Mouse (Mus musculus): ENCODE measurements at regions not wholly inside any gene's neighbourhood (a gene's known extent, or its start where the extent isn't known, plus 50 kb on each side); places are given as distances from the start of the nearest gene placed in this dataset.
A peak's percentile ranks its signal among the peaks of the same experiment; 100 is the strongest.

- Histone ChIP-seq H3K4me3 (no peak overlapping the region), H3K9ac (no peak overlapping the region), H3K9me3 (no peaks in the 10 kb centered on the region), H3K36me3 (no peaks in the 10 kb centered on the region), H3K4me2 (no peak overlapping the region), H3K4me1 (replicated peaks) (no peaks in the 10 kb centered on the region), H3K27ac (no peak overlapping the region), H3K27me3 (no peaks in the 10 kb centered on the region)
- ATAC-seq (ENCODE audit: low FRiP score): no peak
- 94% methylated on average over 3 of the region's 3 CpGs for WGBS
Measured at GRCm38 (mm10) chr13:111136392-111136791, 118.4 kb upstream of the Actbl2 start.

GRCm38 (mm10) chr13:111142757-111143420, 111.9 kb upstream of the Actbl2 start:
- Histone ChIP-seq H3K27me3 (no peaks in the 10 kb centered on the region), H3K4me1 (replicated peaks) (no peaks in the 10 kb centered on the region), H3K36me3 (no peaks in the 10 kb centered on the region), H3K27ac (peak overlapping the region; percentile 50; the same call in 1 of the 2 replicates), H3K4me2 (no peak overlapping the region), H3K4me3 (no peak overlapping the region), H3K9me3 (no peaks in the 10 kb centered on the region), H3K9ac (no peak overlapping the region)
- 61% methylated on average over 7 of the region's 7 CpGs for WGBS
- no peak; the same call in 1 of the 2 replicates for ATAC-seq (ENCODE audit: low FRiP score)

GRCm38 (mm10) chr13:111144721-111145120, 110.1 kb upstream of the Actbl2 start:
- Histone ChIP-seq H3K36me3 (no peaks in the 10 kb centered on the region), H3K9me3 (no peaks in the 10 kb centered on the region), H3K4me2 (no peak overlapping the region), H3K9ac (no peak overlapping the region), H3K27ac (no peak overlapping the region), H3K4me1 (replicated peaks) (no peaks in the 10 kb centered on the region), H3K27me3 (no peaks in the 10 kb centered on the region), H3K4me3 (no peak overlapping the region)
- 86% methylated on average over 3 of the region's 3 CpGs for WGBS
- ATAC-seq (ENCODE audit: low FRiP score): no peak

GRCm38 (mm10) chr13:111157921-111158638, 96.7 kb upstream of the Actbl2 start:
- no peak for ATAC-seq (ENCODE audit: low FRiP score)
- Histone ChIP-seq H3K4me1 (replicated peaks) (no peaks in the 10 kb centered on the region), H3K4me2 (no peak overlapping the region), H3K27me3 (no peaks in the 10 kb centered on the region), H3K9ac (no peak overlapping the region), H3K4me3 (no peak overlapping the region), H3K9me3 (no peaks in the 10 kb centered on the region), H3K36me3 (no peaks in the 10 kb centered on the region), H3K27ac (no peak overlapping the region)
- WGBS: 77% methylated on average over 14 of the region's 14 CpGs

GRCm38 (mm10) chr13:111159498-111159897, 95.3 kb upstream of the Actbl2 start:
- no peak for ATAC-seq (ENCODE audit: low FRiP score)
- Histone ChIP-seq H3K27me3 (no peaks in the 10 kb centered on the region), H3K36me3 (no peaks in the 10 kb centered on the region), H3K9me3 (no peaks in the 10 kb centered on the region), H3K27ac (no peak overlapping the region), H3K4me1 (replicated peaks) (no peaks in the 10 kb centered on the region), H3K4me3 (no peak overlapping the region), H3K9ac (no peak overlapping the region), H3K4me2 (no peak overlapping the region)

GRCm38 (mm10) chr13:111165538-111165937, 89.3 kb upstream of the Actbl2 start:
- no peaks in the 10 kb centered on the region for H3K27me3 ChIP-seq
- H3K9me3 ChIP-seq: no peaks in the 10 kb centered on the region
- 92% methylated on average over 2 of the region's 2 CpGs for WGBS

GRCm38 (mm10) chr13:111170269-111171165, 84.3 kb upstream of the Actbl2 start:
- Histone ChIP-seq H3K9ac (no peak overlapping the region), H3K27me3 (no peaks in the 10 kb centered on the region), H3K4me3 (no peak overlapping the region), H3K9me3 (no peaks in the 10 kb centered on the region), H3K27ac (no peak overlapping the region), H3K36me3 (no peaks in the 10 kb centered on the region), H3K4me2 (no peak overlapping the region), H3K4me1 (replicated peaks) (peaks cover 6% of the 10 kb centered on the region; the same call in 1 of the 2 replicates)
- no peak for ATAC-seq (ENCODE audit: low FRiP score)
- 68% methylated on average over 5 of the region's 5 CpGs for WGBS

More at GRCm38 (mm10) chr13:111165538-111165937, 89.3 kb upstream of the Actbl2 start:
- H3K4me3 ChIP-seq: no peak overlapping the region
- ATAC-seq (ENCODE audit: low FRiP score): no peak
- H3K9ac ChIP-seq: no peak overlapping the region
- H3K36me3 ChIP-seq: no peaks in the 10 kb centered on the region
- no peak overlapping the region for H3K4me2 ChIP-seq
- no peak overlapping the region for H3K27ac ChIP-seq
- H3K4me1 ChIP-seq (replicated peaks): peaks cover 4% of the 10 kb centered on the region; the same call in 1 of the 2 replicates

- H3K27me3 ChIP-seq: no peaks in the 10 kb centered on the region
- H3K36me3 ChIP-seq: no peaks in the 10 kb centered on the region
- H3K4me2 ChIP-seq: no peak overlapping the region
- H3K4me3 ChIP-seq: no peak overlapping the region
- no peaks in the 10 kb centered on the region for H3K9me3 ChIP-seq
- ATAC-seq (ENCODE audit: low FRiP score): no peak
- H3K27ac ChIP-seq: no peak overlapping the region
- no peak overlapping the region for H3K9ac ChIP-seq
- 88% methylated on average over 6 of the region's 6 CpGs for WGBS
- no peaks in the 10 kb centered on the region for H3K4me1 ChIP-seq (replicated peaks)
Measured at GRCm38 (mm10) chr13:111179186-111179585, 75.6 kb upstream of the Actbl2 start.

GRCm38 (mm10) chr13:111183293-111183692, 71.5 kb upstream of the Actbl2 start:
- H3K4me3 ChIP-seq: no peak overlapping the region
- no peaks in the 10 kb centered on the region for H3K9me3 ChIP-seq
- no peaks in the 10 kb centered on the region for H3K36me3 ChIP-seq
- H3K9ac ChIP-seq: no peak overlapping the region
- H3K27ac ChIP-seq: no peak overlapping the region
- no peaks in the 10 kb centered on the region for H3K4me1 ChIP-seq (replicated peaks)
- no peaks in the 10 kb centered on the region for H3K27me3 ChIP-seq
- whole genome bisulfite sequencing: 68% methylated on average over 2 of the region's 2 CpGs
- no peak for ATAC-seq (ENCODE audit: low FRiP score)
- no peak overlapping the region for H3K4me2 ChIP-seq

GRCm38 (mm10) chr13:111185799-111186198, 69.0 kb upstream of the Actbl2 start:
- H3K9me3 ChIP-seq: no peaks in the 10 kb centered on the region

GRCm38 (mm10) chr13:111186833-111187232, 68.0 kb upstream of the Actbl2 start:
- WGBS: 86% methylated on average over 2 of the region's 2 CpGs

More at GRCm38 (mm10) chr13:111185799-111186198, 69.0 kb upstream of the Actbl2 start:
- Histone ChIP-seq H3K36me3 (no peaks in the 10 kb centered on the region), H3K4me2 (no peak overlapping the region), H3K27ac (no peak overlapping the region), H3K9ac (no peak overlapping the region), H3K4me3 (no peak overlapping the region), H3K4me1 (replicated peaks) (no peaks in the 10 kb centered on the region), H3K27me3 (no peaks in the 10 kb centered on the region)
- ATAC-seq (ENCODE audit: low FRiP score): no peak
- 89% methylated on average over 4 of the region's 4 CpGs for WGBS

GRCm38 (mm10) chr13:111193919-111194318, 60.9 kb upstream of the Actbl2 start:
- ATAC-seq (ENCODE audit: low FRiP score): no peak
- no peaks in the 10 kb centered on the region for H3K9me3 ChIP-seq
- WGBS: 92% methylated on average over 2 of the region's 2 CpGs
- no peak overlapping the region for H3K4me2 ChIP-seq
- no peaks in the 10 kb centered on the region for H3K27me3 ChIP-seq
- H3K4me1 ChIP-seq (replicated peaks): peaks cover 8% of the 10 kb centered on the region
- H3K9ac ChIP-seq: no peak overlapping the region
- H3K36me3 ChIP-seq: no peaks in the 10 kb centered on the region
- no peak overlapping the region for H3K4me3 ChIP-seq
- H3K27ac ChIP-seq: no peak overlapping the region

More at GRCm38 (mm10) chr13:111186833-111187232, 68.0 kb upstream of the Actbl2 start:
- Histone ChIP-seq H3K27ac (no peak overlapping the region), H3K9ac (no peak overlapping the region), H3K4me2 (no peak overlapping the region), H3K36me3 (no peaks in the 10 kb centered on the region), H3K27me3 (no peaks in the 10 kb centered on the region), H3K4me1 (replicated peaks) (no peaks in the 10 kb centered on the region), H3K4me3 (no peak overlapping the region), H3K9me3 (no peaks in the 10 kb centered on the region)
- no peak for ATAC-seq (ENCODE audit: low FRiP score)
